Mouse (Mus musculus) limb, embryonic 15.5 days (tissue): ENCODE measurements around the gene Gins1. TPM values are rescaled to one million over a fixed set of nuclear protein-coding genes. Genes with fewer than 3 reads are reported as not detected.
"Not testable (repeated sequence)": the region's sequence is repeated elsewhere in the genome, so short reads cannot be mapped to it uniquely, and the experiment has no call there.

ENCODE experiments used
- ATAC-seq: fragments of 200-750 bp; cut with Nextera tagmentation; 2 replicates; pipeline ENCODE4 v1.8.0; 2017; ENCODE audit warnings: low read depth, moderate TSS enrichment; ENCODE audit not compliant: insufficient number of reproducible peaks, low FRiP score, low TSS enrichment
- H3K27ac ChIP-seq: fragments of 300-500 bp; sonication (generic); 2 replicates; pipeline ENCODE4 v1.5.1; 2015; ENCODE audit warnings: moderate library complexity, mild to moderate bottlenecking, inconsistent platforms
- H3K27me3 ChIP-seq: fragments of 300-500 bp; sonication (generic); 2 replicates; pipeline ENCODE4 v1.6.1; 2015; ENCODE audit warnings: inconsistent platforms
- H3K36me3 ChIP-seq: fragments of 300-500 bp; sonication (generic); 2 replicates; pipeline ENCODE4 v1.6.1; 2015; ENCODE audit warnings: inconsistent platforms
- H3K4me1 ChIP-seq: fragments of 300-500 bp; sonication (generic); 2 replicates; pipeline ENCODE4 v1.6.1; 2015; ENCODE audit warnings: inconsistent platforms
- H3K4me2 ChIP-seq: fragments of 300-500 bp; sonication (generic); 2 replicates; pipeline ENCODE4 v1.6.1; 2015; ENCODE audit warnings: mild to moderate bottlenecking, inconsistent platforms
- H3K4me3 ChIP-seq: fragments of 300-500 bp; sonication (generic); 2 replicates; pipeline ENCODE4 v1.5.1; 2015; ENCODE audit warnings: mild to moderate bottlenecking, inconsistent platforms
- H3K9ac ChIP-seq: fragments of 300-500 bp; sonication (generic); 2 replicates; pipeline ENCODE4 v1.6.1; 2015; ENCODE audit warnings: inconsistent platforms
- H3K9me3 ChIP-seq: fragments of 300-500 bp; sonication (generic); 2 replicates; pipeline ENCODE4 v1.6.1; 2016; ENCODE audit warnings: inconsistent platforms
- WGBS: fragments of 180-500 bp; shearing (Covaris S2); methylation state at CpG from one replicate; pipeline ENCODE4 v1.1.7; 2015; 5-methylcytosine and 5-hydroxymethylcytosine counted together
- polyA plus RNA-seq: library from polyadenylated mRNA; unstranded; fragments of >200 nt; fragmentation: Nextera tagmentation; extraction: Ambion mirVana; gene quantifications from 2 replicates; pipeline ENCODE4 v1.2.1, GENCODE M21; 2015

Gene Gins1
- polyA plus RNA-seq, 1 experiment from 2014 or later: 29.1 TPM

DNA sequence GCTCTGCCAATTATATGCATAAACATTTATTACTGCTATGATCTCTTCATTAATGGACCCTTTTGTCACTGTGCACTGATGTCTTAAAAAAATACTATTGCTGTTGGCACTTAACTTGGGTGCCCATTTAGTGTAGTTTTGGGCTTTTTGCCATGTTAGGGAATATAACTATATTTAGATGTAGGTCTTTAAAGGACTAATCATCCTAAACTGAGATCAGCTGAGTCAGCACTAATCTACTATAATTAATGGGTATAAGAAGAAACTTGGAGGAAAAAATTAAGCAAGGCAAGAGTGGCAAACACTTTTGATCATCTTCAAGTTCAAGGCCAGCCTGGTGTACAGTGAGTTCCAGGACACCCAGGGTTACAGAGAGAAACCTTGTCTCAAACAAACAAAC lies 18.9 kb upstream of the Gins1 start:
- Histone ChIP-seq H3K27me3 (no peaks in the 10 kb centered on the region), H3K4me3 (no peak overlapping the region), H3K9me3 (no peaks in the 10 kb centered on the region), H3K36me3 (no peaks in the 10 kb centered on the region), H3K27ac (no peak overlapping the region), H3K4me1 (no peaks in the 10 kb centered on the region), H3K4me2 (no peak overlapping the region), H3K9ac (no peak overlapping the region)
- ATAC-seq: no peak

GRCm38 (mm10) chr2:150887370-150887769 lies 17.8 kb upstream of the Gins1 start:
- Histone ChIP-seq H3K4me2 (no peak overlapping the region), H3K36me3 (no peaks in the 10 kb centered on the region), H3K9me3 (no peaks in the 10 kb centered on the region), H3K27me3 (no peaks in the 10 kb centered on the region), H3K9ac (no peak overlapping the region), H3K4me3 (no peak overlapping the region), H3K4me1 (no peaks in the 10 kb centered on the region), H3K27ac (no peak overlapping the region)
- ATAC-seq: no peak
- 68% methylated on average over 2 of the region's 2 CpGs for WGBS

DNA sequence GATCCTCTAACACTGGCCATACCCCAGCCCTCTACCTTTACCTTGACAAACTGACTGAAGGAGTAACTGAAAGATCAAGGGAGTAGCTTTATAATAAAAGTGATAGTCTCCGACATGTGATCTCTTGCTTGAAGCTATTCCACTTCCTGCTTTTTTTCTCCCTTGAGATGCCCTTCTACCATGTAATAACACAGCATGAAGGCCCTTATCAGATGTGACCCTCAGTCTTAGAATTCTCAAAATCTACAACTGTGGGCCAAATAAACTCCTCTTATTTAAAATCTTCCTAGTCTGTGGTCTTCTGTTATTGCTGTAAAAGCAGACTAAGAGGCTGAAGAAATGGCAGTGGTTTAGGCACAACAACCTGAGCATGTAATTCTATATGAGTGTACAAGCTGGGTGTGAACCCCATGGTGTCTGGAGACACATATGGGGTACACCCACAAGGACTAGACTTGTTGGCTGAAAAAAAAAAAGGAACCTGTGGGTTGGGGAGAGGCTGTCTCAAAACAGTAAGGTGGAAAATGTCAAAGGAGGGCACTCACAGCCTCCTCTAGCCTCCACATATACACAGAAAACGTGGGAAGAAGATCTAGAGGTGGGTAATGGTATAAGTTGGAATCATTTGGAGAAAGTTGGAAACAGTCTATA lies 10.5 kb upstream of the Gins1 start:
- Histone ChIP-seq H3K9me3 (no peaks in the 10 kb centered on the region), H3K4me2 (no peak overlapping the region), H3K36me3 (no peaks in the 10 kb centered on the region), H3K27me3 (no peaks in the 10 kb centered on the region), H3K4me1 (no peaks in the 10 kb centered on the region), H3K9ac (no peak overlapping the region), H3K27ac (no peak overlapping the region), H3K4me3 (no peak overlapping the region)
- no peak for ATAC-seq
- 85% methylated on average over 2 of the region's 2 CpGs for WGBS

DNA sequence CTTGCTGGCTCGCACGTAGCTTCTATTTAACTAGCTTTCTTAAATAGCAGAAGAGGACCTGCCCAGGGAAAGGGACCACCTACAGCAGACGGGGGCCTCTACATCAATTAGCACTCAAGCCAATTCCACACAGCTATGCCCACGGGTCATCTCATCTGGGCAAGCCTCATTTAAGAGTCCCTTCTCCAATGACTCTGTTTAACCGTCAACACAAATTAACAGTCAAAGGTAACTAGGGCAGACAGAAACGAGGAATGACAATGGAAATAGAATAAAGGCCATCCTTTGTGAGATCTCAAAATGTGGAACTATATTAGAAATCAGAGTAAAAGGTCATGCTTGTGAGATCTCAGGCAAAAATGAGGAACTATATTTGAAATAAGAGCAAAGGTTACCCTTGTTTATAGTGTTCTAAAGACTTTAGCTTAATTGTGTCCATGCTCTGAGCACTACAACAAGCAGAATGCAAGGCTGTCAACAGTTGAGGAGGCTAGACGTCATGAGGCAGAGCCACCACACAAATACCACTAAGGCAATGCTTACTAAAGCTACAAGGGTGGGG lies 9.4 kb upstream of the Gins1 start:
- Histone ChIP-seq H3K9ac (no peak overlapping the region), H3K36me3 (peaks cover 3% of the 10 kb centered on the region; the same call in 1 of the 2 replicates), H3K4me1 (no peaks in the 10 kb centered on the region), H3K4me2 (no peak overlapping the region), H3K4me3 (no peak overlapping the region), H3K9me3 (no peaks in the 10 kb centered on the region), H3K27me3 (no peaks in the 10 kb centered on the region), H3K27ac (no peak overlapping the region)
- no peak for ATAC-seq
- WGBS: 72% methylated on average over 7 of the region's 7 CpGs

- Histone ChIP-seq H3K36me3 (peaks cover 3% of the 10 kb centered on the region; the same call in 1 of the 2 replicates), H3K9me3 (no peaks in the 10 kb centered on the region), H3K4me1 (peaks cover 10% of the 10 kb centered on the region), H3K4me2 (no peak overlapping the region), H3K9ac (no peak overlapping the region), H3K27me3 (no peaks in the 10 kb centered on the region), H3K4me3 (no peak overlapping the region), H3K27ac (no peak overlapping the region)
- no peak for ATAC-seq
- WGBS: 92% methylated on average over 6 of the region's 6 CpGs
Observed at GRCm38 (mm10) chr2:150900341-150900740, 4.9 kb upstream of the Gins1 start.

DNA sequence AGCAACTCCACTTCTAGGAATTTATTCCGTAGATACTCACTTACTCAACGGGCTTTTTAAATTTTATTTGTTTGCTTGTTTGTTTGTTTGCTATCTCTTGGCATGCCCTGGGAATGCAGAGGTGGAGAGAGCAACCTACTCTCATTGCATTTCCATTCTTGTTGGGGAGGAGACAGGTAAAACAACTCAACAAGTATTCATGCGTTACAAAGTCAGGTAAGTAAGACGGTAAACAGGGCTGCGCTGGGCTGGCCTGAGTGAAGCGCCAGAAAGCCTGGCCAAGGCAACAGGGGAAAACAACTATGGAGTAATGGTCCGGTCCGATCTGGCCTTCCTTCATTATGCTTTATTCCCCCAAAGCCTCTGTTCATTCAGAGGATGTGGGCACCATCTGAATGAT lies 2.9 kb upstream of the Gins1 start:
- no peak for ATAC-seq
- H3K36me3 ChIP-seq: peaks cover 3% of the 10 kb centered on the region; the same call in 1 of the 2 replicates
- peaks cover 10% of the 10 kb centered on the region for H3K4me1 ChIP-seq
- no peak overlapping the region for H3K27ac ChIP-seq
- H3K9me3 ChIP-seq: no peaks in the 10 kb centered on the region
- H3K27me3 ChIP-seq: no peaks in the 10 kb centered on the region
- 89% methylated on average over 8 of the region's 8 CpGs for WGBS
- no peak overlapping the region for H3K4me3 ChIP-seq
- no peak overlapping the region for H3K9ac ChIP-seq
- H3K4me2 ChIP-seq: no peak overlapping the region

GRCm38 (mm10) chr2:150904272-150904935 lies 796 bp upstream of the Gins1 start, which contains the start of gene Abhd12:
Gene Abhd12, minus strand, starts transcription at chr2:150904741.
- Histone ChIP-seq H3K9ac (peak within 1 kb of the TSS; percentile 72), H3K27me3 (no peaks in the 10 kb centered on the region), H3K4me3 (peak within 1 kb of the TSS; percentile 90), H3K4me1 (peaks cover 11% of the 10 kb centered on the region), H3K36me3 (peaks cover 3% of the 10 kb centered on the region; the same call in 1 of the 2 replicates), H3K4me2 (peak within 1 kb of the TSS; percentile 89), H3K27ac (peak within 1 kb of the TSS; percentile 90), H3K9me3 (no peaks in the 10 kb centered on the region)
- ATAC-seq: peak; percentile 98
- under 1% methylated on average over 72 of the region's 72 CpGs for WGBS

DNA sequence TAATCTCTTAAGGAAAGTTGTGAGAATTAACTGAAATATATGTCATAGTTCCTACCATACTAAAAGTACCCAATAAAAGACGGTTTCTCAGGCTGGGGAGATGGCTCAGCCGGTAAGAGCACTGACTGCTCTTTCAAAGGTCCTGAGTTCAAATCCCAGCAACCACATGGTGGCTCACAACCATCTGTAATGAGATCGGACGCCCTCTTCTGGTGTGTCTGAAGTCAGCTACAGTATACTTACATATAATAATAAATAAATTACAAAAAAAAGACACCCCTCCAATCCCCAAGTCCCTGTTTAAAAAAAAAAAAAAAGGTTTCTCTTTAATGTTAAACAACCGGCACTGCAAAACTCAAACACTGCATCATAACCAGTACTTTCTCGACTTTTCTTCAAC lies 3.7 kb downstream of the Gins1 start:
- ATAC-seq, H3K27ac ChIP-seq, H3K4me1 ChIP-seq, H3K27me3 ChIP-seq, H3K9ac ChIP-seq, H3K9me3 ChIP-seq, H3K36me3 ChIP-seq: not testable (repeated sequence)
- peak overlapping the region; percentile 79 for H3K4me3 ChIP-seq
- WGBS: 48% methylated on average over 6 of the region's 6 CpGs
- H3K4me2 ChIP-seq: peak overlapping the region; percentile 58

DNA sequence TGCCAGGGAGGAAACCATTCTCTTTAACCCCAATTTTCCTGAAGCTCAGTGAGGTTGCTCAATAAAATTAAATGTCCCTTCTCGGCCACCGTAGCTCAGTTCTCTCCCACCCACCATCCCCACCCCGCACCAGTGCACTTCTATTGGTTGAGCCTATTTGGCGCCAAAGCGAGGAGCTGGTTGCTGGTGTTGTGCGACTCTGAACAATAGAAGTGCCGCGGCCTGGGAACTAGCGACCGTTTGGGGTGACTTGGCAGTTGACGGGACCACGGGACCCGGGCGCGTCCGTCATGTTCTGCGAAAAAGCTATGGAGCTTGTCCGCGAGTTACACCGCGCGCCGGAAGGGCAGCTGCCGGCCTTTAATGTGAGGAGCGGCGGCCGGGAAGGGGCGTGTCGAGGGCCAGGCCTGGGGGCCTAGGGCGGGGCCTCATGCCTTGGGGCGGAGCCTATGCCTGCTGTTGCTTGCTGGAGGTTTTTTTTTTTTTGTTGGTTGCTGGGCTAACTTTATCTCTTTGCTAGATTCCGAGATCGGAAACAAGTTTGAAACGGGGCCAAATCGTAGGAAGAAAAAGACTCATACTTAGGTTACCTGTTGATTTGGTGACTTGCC lies 4.3 kb downstream of the Gins1 start:
- Histone ChIP-seq H3K4me3 (peak overlapping the region; percentile 79), H3K9ac (peak overlapping the region; percentile 51), H3K4me1 (0 out of 2 replicates have a peak, but pooled peaks cover 2% of the 10 kb centered on the region), H3K36me3 (no peaks in the 10 kb centered on the region; the same call in 1 of the 2 replicates), H3K27me3 (no peaks in the 10 kb centered on the region), H3K4me2 (peak overlapping the region; percentile 58), H3K27ac (peak overlapping the region; percentile 89), H3K9me3 (no peaks in the 10 kb centered on the region)
- WGBS: under 1% methylated on average over 35 of the region's 35 CpGs
- ATAC-seq: peak; percentile 93

GRCm38 (mm10) chr2:150910295-150910881 lies 5.2 kb downstream of the Gins1 start:
- H3K27me3 ChIP-seq: no peaks in the 10 kb centered on the region
- H3K4me3 ChIP-seq: peak overlapping the region; percentile 79
- no peak for ATAC-seq
- H3K9ac ChIP-seq: peak overlapping the region; percentile 51
- no peaks in the 10 kb centered on the region; the same call in 1 of the 2 replicates for H3K36me3 ChIP-seq
- 38% methylated on average over 7 of the region's 10 CpGs for WGBS
- H3K4me2 ChIP-seq: peak overlapping the region; percentile 58
- no peaks in the 10 kb centered on the region for H3K9me3 ChIP-seq
- no peak overlapping the region for H3K27ac ChIP-seq
- H3K4me1 ChIP-seq: 0 out of 2 replicates have a peak, but pooled peaks cover 2% of the 10 kb centered on the region

DNA sequence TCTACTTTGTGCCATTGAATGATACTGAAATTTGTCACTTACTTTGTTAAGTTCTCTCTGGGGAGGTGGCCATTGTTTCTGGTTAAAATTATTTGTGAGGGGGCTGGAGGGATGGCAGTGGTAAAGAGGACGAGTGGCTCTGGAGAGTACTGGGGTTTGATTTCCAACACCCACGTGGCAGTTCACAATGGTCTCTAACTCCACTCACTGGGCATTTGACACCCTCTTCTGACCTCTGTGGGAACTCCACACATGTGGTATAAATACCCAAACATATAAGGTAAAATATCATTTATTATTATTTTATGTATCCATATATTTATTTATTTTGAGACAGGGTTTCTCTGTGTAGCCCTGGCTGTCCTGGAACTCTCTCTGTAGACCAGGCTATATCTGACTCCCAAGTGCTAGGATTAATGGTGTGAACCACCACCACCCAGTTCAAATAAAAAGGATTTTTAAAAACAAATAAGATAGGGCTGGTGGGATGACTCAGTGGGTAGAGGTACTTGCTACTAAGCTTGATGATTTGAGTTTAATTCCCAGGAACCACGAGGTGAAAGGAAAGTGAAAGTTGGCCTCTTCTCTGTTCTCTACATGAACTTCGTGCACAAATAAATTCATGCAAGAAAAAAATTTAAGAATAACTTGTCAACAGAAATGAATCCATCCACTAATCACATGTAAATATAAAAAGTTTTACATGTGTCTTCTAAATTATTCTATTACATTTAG lies 9.7 kb downstream of the Gins1 start:
- Histone ChIP-seq H3K4me1 (no peaks in the 10 kb centered on the region), H3K4me2 (no peak overlapping the region), H3K4me3 (no peak overlapping the region), H3K36me3 (peaks cover 13% of the 10 kb centered on the region; the same call in 1 of the 2 replicates), H3K9me3 (no peaks in the 10 kb centered on the region), H3K9ac (no peak overlapping the region), H3K27ac (no peak overlapping the region), H3K27me3 (no peaks in the 10 kb centered on the region)
- ATAC-seq: no peak
- WGBS: 77% methylated on average over 4 of the region's 4 CpGs
